Mouse (Mus musculus) CD4-positive naive resting alpha-beta T cell, adult 76 days (primary cell): ENCODE data around the gene Cd79b. TPM values are rescaled to one million over a fixed set of nuclear protein-coding genes. Genes with fewer than 3 reads are reported as not detected.

Experiments
- total RNA-seq: library from RNA; stranded (reverse); gene quantifications from one replicate; pipeline ENCODE4 v1.2.4, GENCODE M21; 2023

Gene Cd79b
- 73.1 TPM for total RNA-seq

GRCm38 (mm10) chr11:106314333-106314812, at the start of gene Cd79b:
Gene Cd79b, minus strand, starts transcription at chr11:106314762.

DNA sequence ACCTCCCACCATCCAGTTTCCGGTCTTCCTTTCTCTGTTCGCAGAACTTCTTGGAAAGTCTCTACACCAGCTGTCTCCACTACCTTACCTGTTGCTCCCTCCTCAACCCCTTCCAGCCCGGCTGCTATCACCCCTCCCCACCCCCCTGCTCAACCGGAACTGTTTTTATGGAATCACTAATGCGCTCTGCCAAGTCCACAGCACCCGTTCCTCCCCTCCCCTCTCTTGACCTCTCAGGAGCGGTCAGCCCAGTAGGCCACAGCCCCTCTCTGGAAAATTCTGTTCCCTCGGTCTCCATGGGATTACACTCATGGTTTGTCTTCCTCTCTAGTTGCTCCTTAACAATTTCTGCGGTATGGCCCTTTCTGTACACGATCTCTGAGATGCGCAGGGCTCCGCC, 38.6 kb upstream of the Cd79b start, which contains the start of gene Scn4a:
Gene Scn4a, minus strand, starts transcription at position 101 of the 400 bp plus-strand sequence.

GRCm38 (mm10) chr11:106301765-106302164, 12.8 kb downstream of the Cd79b start, which contains the start of gene Gh:
Gene Gh, minus strand, starts transcription at chr11:106301865.

DNA sequence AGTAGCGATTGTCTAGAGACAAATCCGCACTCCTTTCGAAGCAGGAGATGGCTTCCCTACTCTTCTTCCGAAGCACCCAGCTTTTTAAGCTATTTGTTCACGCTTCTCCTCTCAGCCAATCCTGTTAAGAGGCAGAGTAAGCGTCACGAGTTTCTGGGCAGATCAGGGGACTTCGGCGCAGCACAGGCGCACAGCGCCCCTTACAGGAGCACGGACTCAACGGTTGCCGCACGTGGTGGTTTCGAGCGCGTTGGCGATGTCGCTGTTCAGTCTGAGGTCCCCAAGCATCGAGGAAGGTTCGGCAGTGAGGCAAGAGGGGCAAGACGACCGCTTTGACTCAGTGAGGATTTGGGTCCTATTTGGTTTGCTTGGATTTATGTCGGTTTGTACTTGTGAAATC, 38.1 kb downstream of the Cd79b start, which contains the start of gene Tcam1:
Gene Tcam1, plus strand, starts transcription at position 219 of the 400 bp plus-strand sequence.

GRCm38 (mm10) chr11:106272644-106273310, 41.8 kb downstream of the Cd79b start, which contains the start of gene Smarcd2:
Gene Smarcd2, minus strand, starts transcription at chr11:106272972.

Other genes starting within 250 kb of the Cd79b start
- 6.7 TPM for gene Taco1, start 248.7 kb downstream of the Cd79b start, total RNA-seq
- gene Map3k3, start 230.1 kb downstream of the Cd79b start, total RNA-seq = 162 TPM
- 10.1 TPM for gene Gm10840, start 153.9 kb downstream of the Cd79b start, total RNA-seq
- gene Limd2, start 153.9 kb downstream of the Cd79b start, total RNA-seq = 704 TPM
- 27.3 TPM for gene Strada, start 112.6 kb downstream of the Cd79b start, total RNA-seq
- gene Ccdc47, start 98.4 kb downstream of the Cd79b start, total RNA-seq = 40.0 TPM
- gene Ddx42, start 97.8 kb downstream of the Cd79b start, total RNA-seq = 82.3 TPM
- gene Ftsj3, start 58.7 kb downstream of the Cd79b start, total RNA-seq = 73.6 TPM
- 50.6 TPM for gene Psmc5, start 58.6 kb downstream of the Cd79b start, total RNA-seq
- 96.8 TPM for gene Smarcd2, start 41.8 kb downstream of the Cd79b start, total RNA-seq
- gene Tcam1, start 38.1 kb downstream of the Cd79b start, total RNA-seq = not detected
- not detected for gene Gh, start 12.9 kb downstream of the Cd79b start, total RNA-seq
- 1.5 TPM for gene Scn4a, start 38.5 kb upstream of the Cd79b start, total RNA-seq
- gene Prr29, start 50.7 kb upstream of the Cd79b start, total RNA-seq = not detected
- 64.7 TPM for gene Icam2, start 73.3 kb upstream of the Cd79b start, total RNA-seq
- gene Ern1, start 173.1 kb upstream of the Cd79b start, total RNA-seq = 19.5 TPM